Mouse (Mus musculus): ENCODE results near the gene Adam12.

- no peak for TF ChIP-seq CTCF (IDR thresholded peaks at IDR 0.05; ENCODE audit: low read depth)
- TF ChIP-seq EP300 (IDR thresholded peaks at IDR 0.05; ENCODE audit: low read depth), result no peak
Observed at GRCm38 (mm10) chr7:134081307-134082072, 150.5 kb downstream of the Adam12 start.
